Mouse (Mus musculus): ENCODE measurements around the gene Tmc3.

Gene Tmc3

GRCm38 (mm10) chr7:83584639-83585471 is at the start of gene Tmc3:
TSS of gene Tmc3 (plus strand) at chr7:83584927.
- peak; percentile 50 to 62 for DNase-seq (ENCODE audit: low spot score in 2 of 2)

GRCm38 (mm10) chr7:83541536-83542169 is 43.1 kb upstream of the Tmc3 start:
- DNase-seq (ENCODE audit: low spot score in 2 of 2) = no peak

GRCm38 (mm10) chr7:83548686-83549352 is 35.9 kb upstream of the Tmc3 start:
- DNase-seq (ENCODE audit: low spot score in 2 of 2) = no peak

GRCm38 (mm10) chr7:83549353-83549774 is 35.4 kb upstream of the Tmc3 start:
- DNase-seq (ENCODE audit: low spot score in 2 of 2) = no peak

- peak; percentile 29 to 53 for DNase-seq (ENCODE audit: low spot score in 2 of 2)
Observed at GRCm38 (mm10) chr7:83549951-83550407, 34.7 kb upstream of the Tmc3 start.

- no peak for DNase-seq (ENCODE audit: low spot score in 2 of 2)
Observed at GRCm38 (mm10) chr7:83554477-83554876, 30.2 kb upstream of the Tmc3 start.

GRCm38 (mm10) chr7:83556488-83556887 is 28.2 kb upstream of the Tmc3 start:
- DNase-seq (ENCODE audit: low spot score in 2 of 2) = no peak

- no peak for DNase-seq (ENCODE audit: low spot score in 2 of 2)
Observed at GRCm38 (mm10) chr7:83558741-83559280, 25.9 kb upstream of the Tmc3 start.

- DNase-seq (ENCODE audit: low spot score in 2 of 2) = no peak
Observed at GRCm38 (mm10) chr7:83559495-83559894, 25.2 kb upstream of the Tmc3 start.

- no peak for DNase-seq (ENCODE audit: low spot score in 2 of 2)
Observed at GRCm38 (mm10) chr7:83561849-83562248, 22.9 kb upstream of the Tmc3 start.

- DNase-seq (ENCODE audit: low spot score in 2 of 2) = no peak
Observed at GRCm38 (mm10) chr7:83564635-83565291, 20.0 kb upstream of the Tmc3 start.

- DNase-seq (ENCODE audit: low spot score in 2 of 2) = no peak
Observed at GRCm38 (mm10) chr7:83565976-83566375, 18.8 kb upstream of the Tmc3 start.

GRCm38 (mm10) chr7:83567841-83568500 is 16.8 kb upstream of the Tmc3 start:
- DNase-seq (ENCODE audit: low spot score in 2 of 2) = peak; percentile 56 to 64

GRCm38 (mm10) chr7:83568815-83569214 is 15.9 kb upstream of the Tmc3 start:
- no peak for DNase-seq (ENCODE audit: low spot score in 2 of 2)

GRCm38 (mm10) chr7:83569436-83569835 is 15.3 kb upstream of the Tmc3 start:
- no peak for DNase-seq (ENCODE audit: low spot score in 2 of 2)

- no peak for DNase-seq (ENCODE audit: low spot score in 2 of 2)
Observed at GRCm38 (mm10) chr7:83571077-83571476, 13.7 kb upstream of the Tmc3 start.

- no peak for DNase-seq (ENCODE audit: low spot score in 2 of 2)
Observed at GRCm38 (mm10) chr7:83571901-83572300, 12.8 kb upstream of the Tmc3 start.

GRCm38 (mm10) chr7:83572451-83572850 is 12.3 kb upstream of the Tmc3 start:
- DNase-seq (ENCODE audit: low spot score in 2 of 2) = no peak

GRCm38 (mm10) chr7:83580946-83581345 is 3.8 kb upstream of the Tmc3 start:
- no peak for DNase-seq (ENCODE audit: low spot score in 2 of 2)

- DNase-seq (ENCODE audit: low spot score in 2 of 2) = no peak
Observed at GRCm38 (mm10) chr7:83594056-83594455, 9.3 kb downstream of the Tmc3 start.

- DNase-seq (ENCODE audit: low spot score in 2 of 2) = no peak
Observed at GRCm38 (mm10) chr7:83597063-83597462, 12.3 kb downstream of the Tmc3 start.

All from right cerebral cortex, adult 2 months (tissue).